Mouse (Mus musculus): ENCODE results near the gene Foxc2.

The Foxc2 gene

DNA sequence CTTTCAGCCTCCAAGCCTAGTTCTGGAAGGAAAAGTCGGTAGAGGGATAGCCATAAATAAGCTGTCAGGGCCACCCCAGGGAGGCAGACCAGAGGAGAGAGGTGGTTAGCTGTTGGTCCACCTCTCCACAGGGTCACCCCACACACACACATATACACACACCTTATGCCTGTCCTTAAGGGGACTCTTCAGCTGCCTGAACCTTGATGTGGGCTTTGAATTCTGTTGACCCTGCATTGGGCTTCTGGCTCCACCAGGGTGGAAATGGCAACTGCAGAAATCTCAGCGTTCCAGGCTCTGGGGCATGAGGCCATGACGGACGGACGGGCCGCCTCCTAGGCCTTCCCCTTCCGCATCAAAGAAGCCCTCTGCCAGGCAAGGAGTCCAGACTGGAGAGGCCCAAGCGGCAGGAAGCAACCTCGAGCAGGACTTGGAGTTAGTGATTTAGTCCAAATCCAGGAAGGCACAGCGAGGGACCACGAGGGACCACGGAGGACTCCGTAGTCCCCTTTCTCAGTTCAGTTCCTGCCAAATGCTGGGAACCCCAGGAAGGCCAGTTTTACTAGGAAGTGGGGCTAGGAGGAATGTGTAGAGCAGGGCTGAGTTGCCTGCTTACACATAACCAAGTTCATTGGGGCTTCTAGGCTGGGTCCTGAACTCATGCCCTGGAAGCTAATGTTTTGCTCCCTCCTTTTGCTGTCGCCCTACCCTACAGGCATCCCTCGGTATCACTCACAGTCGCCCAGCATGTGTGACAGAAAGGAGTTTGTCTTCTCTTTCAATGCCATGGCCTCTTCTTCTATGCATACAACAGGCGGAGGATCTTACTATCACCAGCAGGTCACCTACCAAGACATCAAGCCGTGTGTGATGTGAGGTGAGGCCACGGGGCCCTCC is 29.7 kb upstream of the Foxc2 start:
- no peak for DNase-seq (ENCODE audit: low spot score)

DNA sequence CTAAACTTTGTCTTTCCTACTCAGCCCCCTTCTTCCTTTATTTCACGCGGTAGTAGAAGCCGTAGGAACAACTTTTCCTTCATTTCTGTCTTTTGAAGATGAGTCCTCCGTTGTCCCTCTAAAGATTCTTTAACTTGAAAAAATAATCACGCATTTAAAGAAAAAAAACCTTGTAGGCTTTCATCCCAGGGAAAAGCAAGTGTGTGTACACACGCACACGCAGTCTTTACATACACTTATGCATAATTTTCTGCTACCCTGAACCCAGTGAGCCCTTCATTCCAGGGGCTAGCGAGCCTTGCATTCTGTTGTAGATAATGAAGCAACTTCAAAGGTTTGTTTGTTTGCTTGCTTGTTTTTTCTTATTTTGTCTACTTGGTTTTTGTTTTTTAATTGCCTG is 27.7 kb upstream of the Foxc2 start:
- DNase-seq (ENCODE audit: low spot score), result no peak

DNA sequence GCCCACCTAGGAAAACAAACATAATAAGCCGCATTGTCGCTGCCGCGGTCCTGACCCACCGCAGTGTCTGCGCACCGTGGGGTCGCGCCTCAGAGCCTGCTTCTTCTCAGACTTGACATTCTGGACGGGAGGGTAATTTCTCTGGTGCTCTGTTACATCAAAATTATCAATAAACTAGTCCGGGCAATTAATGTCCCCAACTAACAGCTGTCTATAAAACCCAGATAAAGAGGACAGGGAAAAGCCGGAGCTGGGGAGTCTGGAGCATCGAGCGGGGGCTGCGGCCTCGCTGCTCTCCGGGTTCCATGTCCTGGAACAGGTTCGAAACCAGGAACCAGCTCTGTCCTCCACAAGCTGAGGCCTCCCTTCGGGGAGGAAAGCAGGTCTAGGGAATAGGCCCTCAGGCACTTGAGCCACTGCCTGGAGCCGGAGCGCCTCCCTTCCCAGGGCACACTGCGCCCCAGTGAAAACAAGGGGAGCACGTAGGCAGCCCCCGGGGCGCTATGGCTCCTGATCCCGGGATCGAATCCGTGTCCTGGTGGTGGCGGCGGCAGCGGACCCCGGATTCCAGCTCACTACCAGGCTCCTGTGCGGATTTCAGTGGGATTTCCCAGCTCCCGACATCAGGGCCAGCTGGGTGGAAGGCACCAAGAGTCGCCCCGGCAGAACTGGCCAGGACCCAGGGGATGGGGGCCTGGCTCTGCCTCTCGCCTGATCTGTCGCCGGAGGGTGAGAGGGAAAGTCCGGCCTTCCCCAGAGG is 26.9 kb upstream of the Foxc2 start:
- DNase-seq (ENCODE audit: low spot score), result no peak

DNA sequence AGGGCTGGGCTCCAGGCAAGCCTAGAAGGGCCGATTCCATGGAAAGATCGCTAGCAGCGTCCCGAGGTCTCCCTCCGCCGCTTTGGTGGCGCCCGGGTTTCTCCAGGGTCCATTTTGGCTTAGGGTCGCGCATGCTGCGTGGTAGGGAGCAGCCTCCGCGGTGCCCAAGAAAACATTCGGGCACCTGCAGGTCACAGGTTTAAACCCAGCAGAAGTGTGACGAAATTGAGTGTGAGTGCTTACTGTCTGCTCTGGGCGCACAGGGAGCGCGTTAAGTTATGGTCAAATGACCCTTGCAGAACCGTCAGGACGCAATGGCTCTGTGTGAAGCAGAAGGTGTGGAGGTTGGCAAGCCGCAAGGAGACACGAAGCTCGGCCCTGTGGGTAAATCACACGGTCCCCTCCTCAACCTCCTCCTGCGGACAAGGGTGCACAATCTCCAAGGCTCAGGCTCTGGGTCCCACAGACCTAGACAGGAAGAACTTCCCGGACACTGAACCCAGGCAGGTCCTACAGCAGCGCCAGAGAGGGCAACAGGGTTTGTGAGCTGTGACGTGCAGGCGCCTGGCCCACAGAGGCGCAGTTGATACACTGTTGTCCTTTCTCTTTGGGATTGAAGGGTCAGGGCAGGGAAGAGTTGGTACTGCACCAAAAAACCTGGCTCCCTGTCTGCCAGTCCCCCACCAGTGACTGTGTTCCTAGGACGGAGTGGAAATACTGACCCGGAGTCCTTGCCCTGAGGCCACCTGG is 26.2 kb upstream of the Foxc2 start:
- no peak for DNase-seq (ENCODE audit: low spot score)

DNA sequence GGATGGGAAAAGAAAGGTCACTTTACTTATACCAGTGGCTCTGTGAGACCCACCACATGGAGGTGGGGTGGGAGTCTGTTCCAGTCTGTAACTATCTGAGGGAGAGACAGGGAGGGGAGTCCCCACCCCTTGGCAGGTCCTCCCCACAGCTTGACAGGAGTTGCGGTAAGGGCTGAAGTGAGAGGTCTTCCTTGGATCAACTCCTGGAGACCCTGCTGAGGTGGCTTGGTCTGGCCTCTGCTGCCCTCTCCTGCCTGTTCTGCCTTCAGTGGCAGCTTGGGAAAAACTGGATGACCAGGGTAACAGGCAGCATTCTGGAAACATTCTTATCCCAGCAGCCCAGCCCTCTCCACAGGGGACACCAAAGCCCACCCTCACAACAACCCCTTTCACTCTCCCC is 25.3 kb upstream of the Foxc2 start:
- DNase-seq (ENCODE audit: low spot score), result no peak

DNA sequence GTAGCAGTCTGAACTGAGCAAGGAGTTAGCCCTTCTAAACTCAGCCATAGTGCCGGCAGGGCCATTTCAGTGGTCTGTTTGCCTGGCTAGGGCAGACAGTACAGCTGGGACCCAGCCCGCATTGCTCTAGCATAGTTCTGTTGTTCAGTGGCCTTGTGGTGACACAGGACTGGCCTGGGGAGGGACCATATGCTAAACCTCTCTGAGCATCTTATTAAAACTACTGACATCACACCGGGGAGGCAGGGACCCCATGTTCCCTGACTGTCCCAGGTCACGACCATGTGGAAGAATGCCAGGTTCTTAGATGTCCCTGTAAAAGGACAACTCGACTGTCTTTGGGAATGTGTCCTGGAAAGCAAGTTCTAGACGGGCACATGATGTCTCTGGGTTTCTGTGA is 23.8 kb upstream of the Foxc2 start:
- no peak for DNase-seq (ENCODE audit: low spot score)

DNA sequence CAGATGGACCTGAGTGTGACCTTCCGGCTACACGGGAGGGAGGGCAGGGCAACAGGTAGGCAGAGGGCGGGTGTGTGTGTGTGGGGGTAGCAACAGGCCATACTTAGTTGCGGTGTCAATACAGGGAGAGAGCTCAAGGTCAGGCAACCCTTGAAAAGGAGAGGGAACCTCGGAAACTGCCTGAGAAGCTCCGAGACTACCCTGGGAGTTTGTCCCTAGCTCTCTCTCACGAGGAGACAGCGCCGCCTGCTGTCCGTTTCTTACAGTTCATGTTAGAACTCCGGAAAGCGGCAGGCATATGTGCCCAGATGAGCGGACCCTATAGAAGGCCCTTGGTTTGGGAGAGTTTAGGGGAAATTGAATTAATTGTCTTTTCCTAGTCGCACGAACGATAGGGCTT is 23.3 kb upstream of the Foxc2 start:
- peak; percentile 84 for DNase-seq (ENCODE audit: low spot score)

DNA sequence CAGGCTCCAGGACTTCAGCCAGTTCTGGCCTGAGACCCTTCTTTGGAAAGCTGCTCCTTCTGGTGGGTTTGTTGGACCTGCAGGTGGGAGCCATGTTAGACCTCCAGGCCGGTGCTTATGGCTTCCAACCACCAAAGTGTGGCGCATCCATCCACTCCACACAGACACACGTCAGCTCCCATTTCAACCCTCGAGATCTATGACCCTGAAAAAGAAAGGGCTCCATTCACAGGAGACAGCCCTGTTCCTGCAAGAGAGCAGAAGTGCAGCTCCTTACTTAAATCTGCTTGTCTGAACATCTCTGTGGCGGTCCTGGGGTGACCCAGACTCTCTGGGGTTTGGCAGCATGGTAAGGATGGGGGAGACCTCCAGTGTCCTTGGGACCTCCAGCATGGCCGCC is 22.5 kb upstream of the Foxc2 start:
- no peak for DNase-seq (ENCODE audit: low spot score)

DNA sequence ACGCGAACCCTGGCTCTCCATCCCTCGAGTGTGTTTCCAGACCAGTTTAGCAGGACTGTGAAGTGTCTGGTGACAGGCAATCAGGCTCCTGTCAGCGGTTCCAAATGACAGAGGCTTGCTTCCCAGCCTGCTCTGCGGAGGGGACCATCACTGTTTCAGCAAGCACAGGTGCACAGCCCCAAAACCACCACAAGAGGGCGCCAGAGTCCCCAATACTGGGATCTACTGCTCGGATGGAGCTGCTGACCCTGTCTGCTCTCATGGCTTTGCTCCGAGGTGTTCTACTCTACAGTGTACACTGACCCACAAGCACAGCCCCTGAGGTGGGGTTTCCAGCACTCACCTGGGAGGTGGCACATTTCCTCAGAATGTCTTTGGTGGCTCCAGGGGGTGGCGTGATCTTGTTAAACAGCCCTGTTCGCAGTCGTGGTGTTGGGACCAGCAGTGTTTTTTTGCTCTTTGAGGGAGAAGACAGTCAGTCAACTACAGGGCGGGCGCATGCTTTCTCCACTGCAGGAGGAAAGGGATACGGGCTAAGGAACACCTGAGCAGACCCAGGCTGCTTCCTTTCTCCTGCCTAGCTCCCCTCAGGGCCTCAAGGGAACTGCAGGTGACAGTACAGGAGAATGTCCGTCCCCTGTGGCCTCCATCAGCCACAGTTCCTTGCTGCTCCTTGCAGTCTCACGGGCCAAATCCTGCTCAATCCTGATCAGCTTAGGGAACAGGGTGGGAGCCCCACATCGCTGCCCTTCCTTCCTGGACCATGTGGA is 11.7 kb upstream of the Foxc2 start:
- peak; percentile 74 for DNase-seq (ENCODE audit: low spot score)

DNA sequence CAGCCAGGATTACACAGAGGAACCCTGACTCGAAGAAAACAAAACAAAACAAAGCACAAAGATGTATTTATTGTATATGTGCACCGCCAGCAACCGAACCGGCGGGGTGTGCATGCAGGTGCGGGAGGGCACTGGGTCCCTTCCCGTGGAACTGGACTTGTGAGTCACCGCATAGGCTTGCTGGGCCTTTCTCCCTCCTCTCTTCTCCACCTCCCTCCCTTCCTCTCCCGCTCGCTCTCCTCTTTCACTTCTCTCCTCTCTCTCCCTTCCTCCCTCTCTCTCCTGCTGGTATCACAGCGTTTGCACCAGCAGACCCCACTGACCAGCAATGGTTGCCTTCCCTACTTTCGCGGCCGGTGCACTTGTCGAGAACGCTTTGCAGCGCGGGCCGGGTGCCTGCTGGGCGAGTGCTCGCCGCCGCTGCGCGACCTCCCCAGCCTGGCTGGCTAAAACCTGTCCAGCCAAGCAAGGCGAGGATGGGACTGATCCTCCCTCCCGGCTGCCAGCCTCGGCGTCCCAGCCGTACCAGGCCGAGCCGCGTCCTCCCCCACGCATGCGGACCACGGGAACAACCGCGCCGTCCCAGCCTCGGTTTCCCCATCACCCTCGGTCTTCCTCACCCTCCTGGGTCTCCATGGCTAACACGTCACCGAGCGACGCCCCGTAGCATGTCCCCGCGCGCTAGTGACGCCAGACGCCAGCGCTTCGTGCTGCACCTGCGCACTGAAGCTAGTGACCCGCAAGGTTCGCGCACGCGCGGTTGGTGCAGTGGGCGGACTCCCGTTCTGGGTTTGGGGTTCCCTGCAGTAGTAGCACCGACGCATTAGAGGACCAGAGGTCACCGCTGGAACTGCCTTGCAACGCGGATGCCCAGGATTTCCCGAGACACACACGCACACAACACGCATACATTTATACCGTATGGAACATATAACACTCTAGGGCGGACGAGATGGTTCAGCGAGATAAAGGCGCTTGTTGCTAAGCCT is 8.0 kb upstream of the Foxc2 start, which contains the start of gene Mthfsd:
Gene Mthfsd (minus strand): TSS at position 725 of the 989 bp plus-strand sequence.
- DNase-seq (ENCODE audit: low spot score), result peak; percentile 98

DNA sequence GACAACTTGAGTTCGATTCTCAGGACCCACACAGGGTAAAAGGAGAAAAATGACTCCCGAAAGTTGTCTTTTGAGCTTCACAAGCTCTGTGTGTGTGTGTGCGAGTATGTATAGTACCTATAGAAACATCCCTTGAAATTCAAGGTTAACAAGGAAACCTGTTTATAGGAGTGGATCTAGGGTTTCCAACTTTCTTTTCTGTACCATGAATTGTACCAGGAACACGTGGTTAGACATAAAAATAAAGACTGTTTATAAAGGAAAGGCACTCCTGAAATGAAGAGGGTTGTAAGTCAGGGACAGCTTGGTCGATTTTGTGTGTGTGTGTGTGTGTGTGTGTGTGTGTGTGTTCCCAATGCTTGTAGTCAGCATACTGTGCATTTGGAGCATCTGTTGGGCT is 7.3 kb upstream of the Foxc2 start:
- no peak for DNase-seq (ENCODE audit: low spot score)

DNA sequence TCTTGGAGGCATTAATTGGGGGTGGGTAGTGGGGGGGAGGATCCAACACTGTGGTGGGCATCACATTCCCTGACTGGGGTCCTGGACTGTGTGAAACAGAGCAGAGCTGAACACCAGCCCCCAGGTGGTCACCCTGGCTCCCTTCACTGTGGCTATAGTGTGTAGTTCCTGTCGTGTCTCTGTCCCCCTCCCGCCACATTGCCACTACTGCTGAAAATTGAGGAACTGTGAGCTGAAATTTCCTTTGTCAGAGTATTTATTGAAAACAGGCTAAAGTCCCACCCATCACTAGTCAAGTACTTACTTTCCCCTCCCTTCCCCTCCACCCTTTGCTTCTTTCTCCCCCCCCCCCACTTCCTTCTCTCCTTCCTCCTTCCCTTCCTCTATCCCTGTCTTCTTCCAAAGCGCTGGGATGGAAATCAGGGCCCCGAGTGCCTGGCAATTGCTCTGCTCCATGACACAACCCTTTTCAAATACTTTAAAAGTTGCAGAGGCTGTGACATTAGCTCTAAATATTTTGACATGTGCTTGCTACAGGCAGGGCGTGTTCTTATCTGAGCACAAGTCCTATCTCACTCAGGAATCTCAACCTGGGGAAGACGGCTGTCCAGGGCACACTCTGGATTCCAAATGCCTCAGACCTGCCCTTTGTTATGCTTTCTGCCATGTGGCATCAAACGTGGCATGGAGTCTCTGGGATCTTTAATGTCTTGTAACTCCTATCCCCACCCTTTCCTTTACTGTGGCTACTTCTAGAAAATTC is 4.6 kb upstream of the Foxc2 start:
- DNase-seq (ENCODE audit: low spot score), result no peak

DNA sequence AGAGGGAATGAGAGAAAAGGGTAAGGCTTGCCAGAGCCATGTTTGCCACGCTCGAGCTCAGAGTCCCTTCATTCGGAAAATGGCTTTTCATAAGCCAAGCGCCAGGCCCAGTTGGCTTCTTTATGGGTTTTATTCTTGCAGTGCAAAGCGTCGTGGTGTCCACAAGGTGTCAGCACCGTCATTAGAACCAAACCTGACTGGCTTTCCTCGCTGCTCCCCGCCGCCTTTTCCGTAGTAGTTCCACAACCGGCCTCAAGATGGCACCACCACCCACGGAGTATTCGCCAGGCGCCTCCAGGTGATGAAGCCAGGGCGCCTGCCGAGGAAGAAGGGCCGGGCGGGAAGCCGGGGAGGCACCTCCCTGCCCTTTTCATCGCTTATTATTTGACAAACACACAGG is 2.7 kb upstream of the Foxc2 start:
- peak; percentile 95 for DNase-seq (ENCODE audit: low spot score)

DNA sequence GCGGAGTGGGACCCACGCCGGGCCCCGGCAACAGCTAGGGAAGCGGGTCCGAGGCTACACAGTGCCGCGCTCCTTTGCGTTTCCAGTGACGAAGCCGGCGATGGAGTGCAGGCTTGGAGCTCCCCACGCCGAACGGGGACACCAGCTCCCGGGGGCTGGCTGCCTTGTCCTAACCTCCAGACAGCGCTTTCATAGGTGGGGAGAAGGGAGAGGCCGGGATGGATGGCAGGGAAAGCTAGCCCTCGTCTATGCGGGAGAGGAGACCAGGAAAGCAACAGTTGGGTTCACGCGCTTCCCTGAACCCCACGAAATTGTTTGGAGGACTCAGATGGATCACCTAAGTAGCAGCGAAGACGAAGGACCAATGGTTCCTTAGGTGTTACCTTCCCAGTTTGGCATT is 835 bp upstream of the Foxc2 start:
- DNase-seq (ENCODE audit: low spot score), result no peak

DNA sequence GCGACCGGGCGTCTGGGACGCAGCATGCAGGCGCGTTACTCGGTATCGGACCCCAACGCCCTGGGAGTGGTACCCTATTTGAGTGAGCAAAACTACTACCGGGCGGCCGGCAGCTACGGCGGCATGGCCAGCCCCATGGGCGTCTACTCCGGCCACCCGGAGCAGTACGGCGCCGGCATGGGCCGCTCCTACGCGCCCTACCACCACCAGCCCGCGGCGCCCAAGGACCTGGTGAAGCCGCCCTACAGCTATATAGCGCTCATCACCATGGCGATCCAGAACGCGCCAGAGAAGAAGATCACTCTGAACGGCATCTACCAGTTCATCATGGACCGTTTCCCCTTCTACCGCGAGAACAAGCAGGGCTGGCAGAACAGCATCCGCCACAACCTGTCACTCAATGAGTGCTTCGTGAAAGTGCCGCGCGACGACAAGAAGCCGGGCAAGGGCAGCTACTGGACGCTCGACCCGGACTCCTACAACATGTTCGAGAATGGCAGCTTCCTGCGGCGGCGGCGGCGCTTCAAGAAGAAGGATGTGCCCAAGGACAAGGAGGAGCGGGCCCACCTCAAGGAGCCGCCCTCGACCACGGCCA is 717 bp downstream of the Foxc2 start:
- DNase-seq (ENCODE audit: low spot score), result no peak

DNA sequence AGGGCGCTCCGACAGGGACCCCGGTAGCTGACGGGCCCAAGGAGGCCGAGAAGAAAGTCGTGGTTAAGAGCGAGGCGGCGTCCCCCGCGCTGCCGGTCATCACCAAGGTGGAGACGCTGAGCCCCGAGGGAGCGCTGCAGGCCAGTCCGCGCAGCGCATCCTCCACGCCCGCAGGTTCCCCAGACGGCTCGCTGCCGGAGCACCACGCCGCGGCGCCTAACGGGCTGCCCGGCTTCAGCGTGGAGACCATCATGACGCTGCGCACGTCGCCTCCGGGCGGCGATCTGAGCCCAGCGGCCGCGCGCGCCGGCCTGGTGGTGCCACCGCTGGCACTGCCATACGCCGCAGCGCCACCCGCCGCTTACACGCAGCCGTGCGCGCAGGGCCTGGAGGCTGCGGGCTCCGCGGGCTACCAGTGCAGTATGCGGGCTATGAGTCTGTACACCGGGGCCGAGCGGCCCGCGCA is 1.2 kb downstream of the Foxc2 start:
- DNase-seq (ENCODE audit: low spot score), result no peak

DNA sequence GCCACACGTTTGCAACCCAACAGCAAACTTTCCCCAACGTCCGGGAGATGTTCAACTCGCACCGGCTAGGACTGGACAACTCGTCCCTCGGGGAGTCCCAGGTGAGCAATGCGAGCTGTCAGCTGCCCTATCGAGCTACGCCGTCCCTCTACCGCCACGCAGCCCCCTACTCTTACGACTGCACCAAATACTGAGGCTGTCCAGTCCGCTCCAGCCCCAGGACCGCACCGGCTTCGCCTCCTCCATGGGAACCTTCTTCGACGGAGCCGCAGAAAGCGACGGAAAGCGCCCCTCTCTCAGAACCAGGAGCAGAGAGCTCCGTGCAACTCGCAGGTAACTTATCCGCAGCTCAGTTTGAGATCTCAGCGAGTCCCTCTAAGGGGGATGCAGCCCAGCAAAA is 1.9 kb downstream of the Foxc2 start:
- DNase-seq (ENCODE audit: low spot score), result no peak

DNA sequence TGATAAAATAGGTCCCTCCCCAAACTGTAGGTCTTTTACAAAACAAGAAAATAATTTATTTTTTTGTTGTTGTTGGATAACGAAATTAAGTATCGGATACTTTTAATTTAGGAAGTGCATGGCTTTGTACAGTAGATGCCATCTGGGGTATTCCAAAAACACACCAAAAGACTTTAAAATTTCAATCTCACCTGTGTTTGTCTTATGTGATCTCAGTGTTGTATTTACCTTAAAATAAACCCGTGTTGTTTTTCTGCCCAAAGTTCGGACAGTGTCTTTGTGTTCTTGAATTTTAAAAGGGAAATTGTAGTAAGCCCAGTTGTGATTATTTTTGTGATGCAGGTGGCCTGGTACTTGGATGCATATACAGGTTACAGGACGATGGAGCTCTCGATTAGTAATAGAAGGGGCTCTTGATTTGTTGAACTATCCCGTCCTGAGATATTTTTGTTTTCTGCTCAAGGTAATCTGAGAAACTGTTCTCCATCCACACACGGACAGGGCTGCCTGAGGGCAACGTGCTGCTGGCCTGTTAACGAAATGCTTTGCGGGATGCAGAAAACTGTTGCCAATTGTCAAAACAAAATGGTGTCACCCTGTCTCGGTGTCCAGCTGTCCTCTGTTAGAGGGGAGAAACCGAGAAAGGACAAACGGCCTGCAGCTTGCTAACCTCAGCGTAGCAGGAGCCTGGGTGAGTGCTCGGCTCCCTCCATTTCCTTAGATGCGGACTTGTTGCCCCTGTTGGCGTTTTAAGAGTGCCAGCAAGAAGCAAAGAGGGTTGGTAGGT is 2.9 kb downstream of the Foxc2 start:
- DNase-seq (ENCODE audit: low spot score), result no peak

All from layer of hippocampus, adult 11-12 months (tissue).